Mouse (Mus musculus): ENCODE data around the gene Igf1r.

Gene Igf1r

GRCm38 (mm10) chr7:68010168-68010567 lies 57.5 kb downstream of the Igf1r start:
- no peak for DNase-seq

DNA sequence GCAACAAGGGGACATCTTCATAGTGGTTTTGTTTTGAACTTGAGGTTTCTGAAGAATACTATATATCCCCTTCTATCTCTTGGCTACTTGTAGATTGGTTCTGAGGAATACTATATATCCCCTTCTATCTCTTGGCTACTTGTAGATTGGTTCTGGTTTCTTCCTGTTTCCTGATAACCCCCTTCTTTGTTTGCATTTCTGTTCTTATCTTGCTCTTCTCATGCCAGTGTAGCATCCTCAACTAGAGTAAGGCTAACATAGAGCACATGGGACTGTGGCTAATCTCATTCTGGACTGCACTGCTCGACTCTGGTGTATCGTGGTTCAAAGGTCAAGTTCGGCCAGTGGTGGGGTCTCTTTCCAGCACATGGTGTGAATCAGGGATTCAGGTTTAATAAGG lies 58.2 kb downstream of the Igf1r start:
- no peak for DNase-seq

- no peak for DNase-seq
Observed at GRCm38 (mm10) chr7:68011385-68012122, 58.9 kb downstream of the Igf1r start.

DNA sequence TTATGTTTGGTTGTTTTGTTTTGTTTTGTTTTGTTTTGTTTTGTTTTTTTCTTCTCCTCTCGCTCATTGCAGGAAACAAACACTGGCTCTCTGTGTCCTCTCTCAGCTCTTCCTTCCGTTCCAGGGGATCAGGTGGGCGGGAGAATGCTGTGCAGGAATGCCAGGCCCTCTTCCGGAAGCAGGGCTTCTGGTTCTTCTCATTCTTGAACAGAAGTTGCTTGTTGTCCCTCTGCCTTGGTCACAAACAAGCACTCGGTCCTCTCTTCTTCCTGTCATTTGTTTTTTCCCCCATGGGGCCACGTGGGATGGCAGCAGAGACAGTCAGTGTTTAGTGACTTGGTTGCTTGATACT lies 59.5 kb downstream of the Igf1r start:
- no peak for DNase-seq

DNA sequence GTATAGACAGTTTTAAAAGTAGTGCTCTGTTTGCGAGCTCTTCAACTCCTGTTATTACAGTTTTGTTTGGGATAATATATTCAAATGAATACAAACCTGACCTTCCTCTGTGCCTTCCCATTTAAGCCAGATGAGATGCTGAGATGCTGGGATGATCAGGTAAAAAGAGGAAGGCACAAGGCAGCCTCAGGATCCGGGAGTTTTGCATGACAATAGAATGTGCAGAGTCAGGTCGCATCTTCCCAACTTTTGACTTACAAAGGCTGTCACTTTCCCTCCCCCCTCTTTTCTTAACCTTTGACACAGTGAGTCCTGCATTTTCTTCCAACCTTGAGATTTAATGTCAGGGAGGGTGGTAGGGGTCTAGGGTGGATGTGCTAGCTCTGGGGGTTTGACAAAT lies 61.9 kb downstream of the Igf1r start:
- DNase-seq = no peak

DNA sequence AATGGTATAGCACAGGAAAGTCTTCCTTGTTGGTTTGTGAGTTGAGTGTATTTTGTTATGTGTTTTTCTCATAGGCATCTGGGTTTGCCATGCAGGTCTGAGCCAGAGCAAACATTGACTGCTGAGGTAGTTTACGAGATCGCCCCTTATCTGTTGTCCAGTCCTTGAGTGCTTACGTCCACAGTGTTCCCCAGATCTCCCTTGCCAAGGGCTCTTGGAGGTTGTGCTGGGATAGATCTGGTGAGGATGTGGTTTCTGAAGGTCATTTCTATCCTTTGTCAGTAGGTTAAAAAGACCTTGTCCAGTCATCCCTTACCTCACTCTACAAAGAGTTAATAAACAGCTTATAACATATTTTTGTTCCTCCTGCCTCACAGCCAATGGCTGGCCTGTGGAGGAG lies 62.8 kb downstream of the Igf1r start:
- no peak for DNase-seq

- no peak for DNase-seq
Observed at GRCm38 (mm10) chr7:68018038-68018437, 65.4 kb downstream of the Igf1r start.

DNA sequence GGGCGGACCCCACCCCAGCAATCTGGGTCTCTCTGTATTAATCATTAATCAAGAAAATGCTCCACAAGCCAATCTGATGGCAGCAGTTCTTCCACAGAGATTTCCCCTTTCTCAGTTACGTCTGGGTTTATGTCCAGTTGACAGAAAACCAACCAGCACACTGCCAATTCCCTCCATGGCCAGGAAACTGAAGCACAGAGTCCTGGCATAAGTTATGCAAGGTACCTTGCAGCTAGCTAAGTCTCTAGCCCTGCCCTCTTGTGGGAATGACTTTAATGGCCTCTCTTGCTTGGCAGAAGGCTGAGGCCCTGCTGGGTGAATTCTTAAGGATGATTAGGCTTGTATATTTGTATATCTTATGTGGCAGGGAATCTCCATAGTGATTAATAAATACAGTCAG lies 67.9 kb downstream of the Igf1r start:
- DNase-seq = peak in 1 of 2 experiments; percentile 32

GRCm38 (mm10) chr7:68021741-68022140 lies 69.1 kb downstream of the Igf1r start:
- DNase-seq = no peak

- DNase-seq = no peak
Observed at GRCm38 (mm10) chr7:68022188-68022587, 69.6 kb downstream of the Igf1r start.

GRCm38 (mm10) chr7:68023882-68024281 lies 71.3 kb downstream of the Igf1r start:
- DNase-seq = no peak

GRCm38 (mm10) chr7:68024625-68025024 lies 72.0 kb downstream of the Igf1r start:
- no peak for DNase-seq

GRCm38 (mm10) chr7:68025396-68025795 lies 72.8 kb downstream of the Igf1r start:
- no peak for DNase-seq

DNA sequence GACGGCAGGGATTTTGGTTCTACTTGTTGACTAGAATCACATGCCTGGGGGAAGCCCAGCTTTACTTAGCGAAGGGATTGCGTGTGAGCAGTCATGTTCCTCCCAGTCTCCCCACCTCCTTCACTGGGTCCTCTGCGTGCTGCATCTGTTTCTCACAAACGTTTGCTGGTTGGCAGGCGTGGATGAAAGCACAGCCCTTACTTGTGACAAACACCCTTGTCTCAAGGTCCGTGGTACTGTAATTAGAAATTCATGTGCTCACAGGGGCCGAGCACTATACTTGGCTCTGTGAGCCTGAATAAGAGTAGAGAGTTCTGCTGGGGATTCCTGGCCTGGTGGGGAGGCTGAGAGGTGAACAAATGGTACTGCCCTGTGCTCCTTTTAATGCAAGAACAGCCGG lies 73.4 kb downstream of the Igf1r start:
- DNase-seq = no peak

DNA sequence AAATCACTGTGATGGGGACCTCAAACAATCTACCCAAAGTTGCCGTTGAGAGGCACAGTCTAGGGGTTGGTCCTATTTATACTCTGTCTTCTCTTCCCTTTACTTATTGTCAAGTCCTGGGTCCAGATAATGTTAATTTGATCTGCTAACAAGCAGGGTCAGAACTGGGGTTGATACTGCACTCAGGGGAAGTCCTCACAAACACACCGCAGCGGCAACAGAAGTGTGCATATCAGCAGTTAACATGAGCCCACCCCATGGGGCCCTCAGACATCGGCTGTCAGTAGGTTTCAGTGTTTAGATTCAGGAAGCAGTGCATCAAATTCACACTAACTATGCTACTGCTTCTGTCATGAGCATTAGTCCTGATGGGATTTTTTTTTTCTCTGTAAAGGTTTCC lies 75.5 kb downstream of the Igf1r start:
- DNase-seq = no peak

GRCm38 (mm10) chr7:68030846-68031245 lies 78.2 kb downstream of the Igf1r start:
- DNase-seq = peak; percentile 67 to 77

GRCm38 (mm10) chr7:68036527-68036926 lies 83.9 kb downstream of the Igf1r start:
- no peak for DNase-seq

GRCm38 (mm10) chr7:68038846-68039245 lies 86.2 kb downstream of the Igf1r start:
- no peak for DNase-seq

DNA sequence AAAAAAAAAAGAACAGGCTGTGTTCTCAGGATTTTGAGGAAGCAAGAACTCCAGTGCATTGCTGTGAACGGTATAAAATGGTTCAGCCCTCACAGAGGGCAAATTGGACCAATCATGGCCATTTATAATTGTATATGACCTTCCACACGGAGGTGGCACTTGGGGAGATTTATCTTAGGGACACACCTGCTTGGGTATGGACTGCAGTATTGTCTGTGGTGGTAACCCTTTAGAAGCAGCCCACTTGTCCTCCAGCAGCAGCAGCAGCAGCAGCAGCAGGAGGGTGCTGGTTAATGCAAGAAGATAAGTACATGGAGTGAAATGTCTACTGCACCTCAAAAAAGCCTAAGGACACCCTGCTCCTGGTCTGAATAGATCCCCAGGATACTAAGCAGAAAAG lies 86.9 kb downstream of the Igf1r start:
- DNase-seq = no peak

- no peak for DNase-seq
Observed at GRCm38 (mm10) chr7:68044621-68045020, 92.0 kb downstream of the Igf1r start.

DNA sequence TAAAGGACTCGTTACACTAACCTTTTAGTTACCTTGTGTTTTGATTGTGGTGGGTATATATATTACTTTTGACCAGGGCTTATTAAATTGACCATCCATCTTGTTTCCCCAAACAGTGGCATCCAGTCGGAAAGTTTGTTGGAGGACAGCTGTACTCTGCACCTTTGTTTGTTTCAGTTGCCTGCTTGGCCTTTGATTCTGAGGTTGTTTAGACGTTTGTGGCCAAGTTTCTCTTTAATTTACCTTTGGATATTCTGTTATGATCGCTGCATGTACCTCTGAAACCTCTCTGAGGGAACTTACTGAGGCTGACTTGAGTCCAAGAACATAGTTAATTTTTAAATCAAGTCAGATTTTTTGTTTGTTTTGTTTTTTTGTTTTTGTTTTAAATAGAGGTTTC lies 94.5 kb downstream of the Igf1r start:
- DNase-seq = no peak

- DNase-seq = no peak
Observed at GRCm38 (mm10) chr7:68048532-68048931, 95.9 kb downstream of the Igf1r start.

GRCm38 (mm10) chr7:68049048-68049447 lies 96.4 kb downstream of the Igf1r start:
- DNase-seq = no peak

GRCm38 (mm10) chr7:68053002-68053624 lies 100.5 kb downstream of the Igf1r start:
- no peak for DNase-seq

- no peak for DNase-seq
Observed at GRCm38 (mm10) chr7:68054498-68054897, 101.9 kb downstream of the Igf1r start.
